Mouse (Mus musculus) heart, postnatal 36 days (tissue): ENCODE measurements around the gene Zdhhc1. TPM values are rescaled to one million over a fixed set of nuclear protein-coding genes. Genes with fewer than 3 reads are reported as not detected.

Source experiments
- DNase-seq, 2 experiments: peaks; one replicate each; pipeline ENCODE4 v3.0.0; 2021 to 2022
- intact Hi-C: fragments of 180-260 bp; cut with DNase I; formaldehyde crosslinking; loops from one replicate; pipeline ENCODE4 v1.15.1; 2025
- total RNA-seq, 2 experiments: library from RNA; stranded (reverse); gene quantifications; 2 replicates each; pipeline ENCODE4 v1.2.3; 2021

The Zdhhc1 gene
- total RNA-seq, 2 experiments from 2014 or later: 14.5 to 14.9 TPM

GRCm38 (mm10) chr8:105433021-105433420 is 63.7 kb downstream of the Zdhhc1 start:
- intact Hi-C loops: no loop called here
- DNase-seq: no peak

GRCm38 (mm10) chr8:105431743-105432515 is 64.8 kb downstream of the Zdhhc1 start:
- intact Hi-C loops: no loop called here
- no peak for DNase-seq

GRCm38 (mm10) chr8:105426878-105427277 is 69.8 kb downstream of the Zdhhc1 start:
- intact Hi-C loops: no loop called here
- DNase-seq: no peak

Other genes with a start within 250 kb of the Zdhhc1 start
- 1 to 10 TPM; 4.4 to 5.7 TPM for gene B3gnt9, start 241.7 kb downstream of the Zdhhc1 start, total RNA-seq
- 1 to 10 TPM; 4.9 to 5.8 TPM for gene Tradd, start 232.3 kb downstream of the Zdhhc1 start, total RNA-seq
- 1 to 10 TPM; 2.3 to 3.4 TPM for gene Fbxl8, start 232.3 kb downstream of the Zdhhc1 start, total RNA-seq
- 1 to 10 TPM; 1.6 to 2.6 TPM for gene Hsf4, start 227.1 kb downstream of the Zdhhc1 start, total RNA-seq
- 10 to 100 TPM; 19.3 to 22.1 TPM for gene Nol3, start 220.8 kb downstream of the Zdhhc1 start, total RNA-seq
- under 1 TPM; 0.70 to 0.97 TPM for gene 4931428F04Rik, start 207.0 kb downstream of the Zdhhc1 start, total RNA-seq
- gene Exoc3l, start 200.8 kb downstream of the Zdhhc1 start, total RNA-seq: 1 to 10 TPM; 6.4 to 7.7 TPM
- gene E2f4, start 199.2 kb downstream of the Zdhhc1 start, total RNA-seq: 10 to 100 TPM; 18.9 to 20.0 TPM
- 1 to 10 TPM; 1.2 to 1.3 TPM for gene Elmo3, start 191.3 kb downstream of the Zdhhc1 start, total RNA-seq
- gene Lrrc29, start 170.6 kb downstream of the Zdhhc1 start, total RNA-seq: 1 to 10 TPM; 1.2 to 1.3 TPM
- 10 to 100 TPM; 22.1 to 24.0 TPM for gene Tmem208, start 170.5 kb downstream of the Zdhhc1 start, total RNA-seq
- 1 to 10 TPM; 6.5 to 9.6 TPM for gene Fhod1, start 148.9 kb downstream of the Zdhhc1 start, total RNA-seq
- gene Slc9a5, start 148.1 kb downstream of the Zdhhc1 start, total RNA-seq: under 1 TPM; 0.44 to 0.62 TPM
- not detected for gene Plekhg4, start 123.6 kb downstream of the Zdhhc1 start, total RNA-seq
- under 1 TPM; 0.24 to 0.53 TPM for gene Kctd19, start 83.4 kb downstream of the Zdhhc1 start, total RNA-seq
- gene Lrrc36, start 83.3 kb downstream of the Zdhhc1 start, total RNA-seq: under 1 TPM; 0.41 to 0.56 TPM
- 10 to 100 TPM; 43.3 to 45.7 TPM for gene Tppp3, start 25.4 kb downstream of the Zdhhc1 start, total RNA-seq
- not detected for gene Hsd11b2, start 21.9 kb upstream of the Zdhhc1 start, total RNA-seq
- gene Atp6v0d1, start 69.1 kb upstream of the Zdhhc1 start, total RNA-seq: 10 to 100 TPM; 51.7 to 53.4 TPM
- gene Ripor1, start 108.4 kb upstream of the Zdhhc1 start, total RNA-seq: 10 to 100 TPM; 53.0 to 53.8 TPM
- gene Ctcf, start 139.7 kb upstream of the Zdhhc1 start, total RNA-seq: 10 to 100 TPM; 40.0 to 43.0 TPM
- gene Agrp, start 140.5 kb upstream of the Zdhhc1 start, total RNA-seq: not detected
- under 1 TPM; 0.27 to 0.31 TPM for gene Carmil2, start 189.4 kb upstream of the Zdhhc1 start, total RNA-seq
- 10 to 100 TPM; 11.7 to 12.3 TPM for gene Acd, start 204.2 kb upstream of the Zdhhc1 start, total RNA-seq
- gene Pard6a, start 204.2 kb upstream of the Zdhhc1 start, total RNA-seq: 1 to 10 TPM; 7.7 to 8.5 TPM
- not detected for gene 4933405L10Rik, start 210.8 kb upstream of the Zdhhc1 start, total RNA-seq
- gene Enkd1, start 211.3 kb upstream of the Zdhhc1 start, total RNA-seq: 1 to 10 TPM; 1.3 to 2.2 TPM